Mouse (Mus musculus) hindbrain, embryonic 12.5 days (tissue): ENCODE measurements around the gene Ttyh2. TPM values are rescaled to one million over a fixed set of nuclear protein-coding genes. Genes with fewer than 3 reads are reported as not detected.
"Not testable (repeated sequence)": the region's sequence is repeated elsewhere in the genome, so short reads cannot be mapped to it uniquely, and the experiment has no call there.

Source experiments
- ATAC-seq: fragments of 200-750 bp; cut with Nextera tagmentation; 2 replicates; pipeline ENCODE4 v1.8.0; 2017; ENCODE audit warnings: moderate TSS enrichment; ENCODE audit not compliant: low FRiP score
- H3K27ac ChIP-seq: fragments of 300-500 bp; sonication (generic); 2 replicates; pipeline ENCODE4 v1.5.1; 2016; ENCODE audit warnings: mild to moderate bottlenecking
- H3K27me3 ChIP-seq: fragments of 300-500 bp; sonication (generic); 2 replicates; pipeline ENCODE4 v1.6.1; 2016; ENCODE audit warnings: mild to moderate bottlenecking
- H3K36me3 ChIP-seq: fragments of 300-500 bp; sonication (generic); 2 replicates; pipeline ENCODE4 v1.6.1; 2016; ENCODE audit warnings: mild to moderate bottlenecking
- H3K4me1 ChIP-seq: fragments of 300-500 bp; sonication (generic); 2 replicates; pipeline ENCODE4 v1.6.1; 2016
- H3K4me2 ChIP-seq: fragments of 300-500 bp; sonication (generic); replicated peaks from 2 replicates; pipeline ENCODE4 v1.6.1; 2016; ENCODE audit warnings: mild to moderate bottlenecking
- H3K4me3 ChIP-seq: fragments of 300-500 bp; sonication (generic); 2 replicates; pipeline ENCODE4 v1.5.1; 2016; ENCODE audit warnings: mild to moderate bottlenecking
- H3K9ac ChIP-seq: fragments of 300-500 bp; sonication (generic); 2 replicates; pipeline ENCODE4 v1.6.1; 2016; ENCODE audit warnings: mild to moderate bottlenecking, moderate library complexity
- H3K9me3 ChIP-seq: fragments of 300-500 bp; sonication (generic); replicated peaks from 2 replicates; pipeline ENCODE4 v1.6.1; 2016; ENCODE audit warnings: mild to moderate bottlenecking
- WGBS: fragments of 180-500 bp; shearing (Covaris S2); methylation state at CpG from one replicate; pipeline ENCODE4 v1.1.7; 2016; 5-methylcytosine and 5-hydroxymethylcytosine counted together
- polyA plus RNA-seq: library from polyadenylated mRNA; unstranded; fragments of >200 nt; fragmentation: Nextera tagmentation; extraction: Ambion mirVana; gene quantifications from 2 replicates; pipeline ENCODE4 v1.2.1, GENCODE M21; 2016

Gene Ttyh2
- polyA plus RNA-seq, 1 experiment from 2014 or later: 18.0 TPM

- no peaks in the 10 kb centered on the region for H3K9me3 ChIP-seq
- no peak overlapping the region for H3K9ac ChIP-seq
- WGBS: 88% methylated on average over 7 of the region's 7 CpGs
- no peak overlapping the region for H3K4me3 ChIP-seq
- H3K27ac ChIP-seq: no peak overlapping the region
- no peak overlapping the region for H3K4me2 ChIP-seq
- ATAC-seq: no peak
- H3K27me3 ChIP-seq: peaks cover 21% of the 10 kb centered on the region
- peaks cover under 1% of the 10 kb centered on the region; the same call in 1 of the 2 replicates for H3K4me1 ChIP-seq
- H3K36me3 ChIP-seq: no peaks in the 10 kb centered on the region
Measured at GRCm38 (mm10) chr11:114664164-114664563, 11.1 kb upstream of the Ttyh2 start.

DNA sequence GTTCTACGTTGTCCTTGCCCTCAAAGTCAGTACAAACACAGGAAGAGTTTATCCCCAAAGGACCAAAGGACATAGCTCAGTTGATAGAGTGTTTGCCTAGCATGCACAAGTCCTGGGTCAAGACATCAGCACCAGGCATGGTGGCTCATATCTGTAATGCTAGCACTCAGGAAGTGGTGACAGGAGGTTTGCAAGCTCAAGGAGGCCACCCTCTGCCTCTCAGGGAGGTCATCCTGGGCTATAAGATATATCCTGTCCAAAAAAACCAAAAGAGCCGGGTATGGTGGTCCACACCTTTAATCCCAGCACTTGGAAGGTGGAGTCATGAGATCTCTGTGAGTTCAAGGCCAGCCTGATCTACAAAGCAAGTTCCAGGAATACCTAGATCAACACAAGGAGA, 9.8 kb upstream of the Ttyh2 start:
- Histone ChIP-seq H3K36me3 (peaks cover 2% of the 10 kb centered on the region), H3K9me3 (no peaks in the 10 kb centered on the region), H3K27me3 (peaks cover 21% of the 10 kb centered on the region), H3K9ac (no peak overlapping the region), H3K27ac (no peak overlapping the region), H3K4me1 (peaks cover 13% of the 10 kb centered on the region), H3K4me2 (no peak overlapping the region), H3K4me3 (no peak overlapping the region)
- no peak for ATAC-seq
- 70% methylated on average over 2 of the region's 2 CpGs for WGBS

DNA sequence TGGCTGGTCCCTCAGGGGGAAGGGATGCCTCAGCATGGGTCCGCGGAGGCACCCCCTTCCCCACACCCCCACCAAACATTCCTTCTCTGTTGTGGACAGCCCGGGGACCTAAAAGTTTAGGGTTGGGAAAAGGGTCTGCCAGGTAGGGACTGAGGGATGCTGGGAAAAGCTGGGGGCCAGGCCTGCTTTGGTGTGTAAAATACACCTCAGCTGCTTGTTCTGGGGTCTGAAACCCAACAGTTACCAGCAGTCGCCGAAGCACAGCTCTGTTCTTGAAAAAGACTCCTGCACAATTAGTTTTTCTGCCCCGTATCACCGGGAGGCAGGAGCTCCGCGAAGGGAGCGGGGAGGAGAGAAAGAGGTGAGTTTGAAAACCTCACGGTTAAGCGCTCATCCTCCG, 8.4 kb upstream of the Ttyh2 start:
- H3K4me3 ChIP-seq: no peak overlapping the region
- WGBS: 12% methylated on average over 13 of the region's 13 CpGs
- H3K27me3 ChIP-seq: peaks cover 21% of the 10 kb centered on the region
- H3K27ac ChIP-seq: no peak overlapping the region
- H3K4me2 ChIP-seq: no peak overlapping the region
- peaks cover 15% of the 10 kb centered on the region for H3K36me3 ChIP-seq
- no peak overlapping the region for H3K9ac ChIP-seq
- no peak for ATAC-seq
- peaks cover 18% of the 10 kb centered on the region for H3K4me1 ChIP-seq
- no peaks in the 10 kb centered on the region for H3K9me3 ChIP-seq

GRCm38 (mm10) chr11:114667236-114667931, 7.8 kb upstream of the Ttyh2 start:
- H3K9ac ChIP-seq: no peak overlapping the region
- peaks cover 21% of the 10 kb centered on the region for H3K36me3 ChIP-seq
- ATAC-seq: no peak
- H3K4me2 ChIP-seq: no peak overlapping the region
- no peak overlapping the region for H3K27ac ChIP-seq
- no peaks in the 10 kb centered on the region for H3K9me3 ChIP-seq
- H3K27me3 ChIP-seq: peaks cover 21% of the 10 kb centered on the region
- H3K4me3 ChIP-seq: no peak overlapping the region
- peaks cover 20% of the 10 kb centered on the region for H3K4me1 ChIP-seq
- WGBS: 51% methylated on average over 16 of the region's 18 CpGs

DNA sequence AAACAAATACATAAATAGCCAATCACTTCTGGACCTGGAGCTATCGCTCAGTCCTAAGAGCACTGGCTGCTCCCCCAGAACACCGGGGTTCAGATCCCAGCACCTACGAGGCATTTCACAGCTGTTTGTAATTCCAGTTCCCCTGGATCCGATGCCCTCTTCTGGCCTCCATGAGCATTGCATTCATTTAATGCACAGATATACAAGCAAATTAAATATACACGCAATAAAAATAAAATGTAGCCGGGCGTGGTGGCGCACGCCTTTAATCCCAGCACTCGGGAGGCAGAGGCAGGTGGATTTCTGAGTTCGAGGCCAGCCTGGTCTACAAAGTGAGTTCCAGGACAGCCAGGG, 7.3 kb upstream of the Ttyh2 start:
- not testable (repeated sequence) for H3K9me3 ChIP-seq, H3K4me3 ChIP-seq, ATAC-seq, H3K4me2 ChIP-seq, H3K9ac ChIP-seq, H3K27ac ChIP-seq
- Histone ChIP-seq H3K27me3 (peaks cover 21% of the 10 kb centered on the region), H3K4me1 (peaks cover 25% of the 10 kb centered on the region), H3K36me3 (peaks cover 26% of the 10 kb centered on the region)
- WGBS: 30% methylated on average over 11 of the region's 11 CpGs

DNA sequence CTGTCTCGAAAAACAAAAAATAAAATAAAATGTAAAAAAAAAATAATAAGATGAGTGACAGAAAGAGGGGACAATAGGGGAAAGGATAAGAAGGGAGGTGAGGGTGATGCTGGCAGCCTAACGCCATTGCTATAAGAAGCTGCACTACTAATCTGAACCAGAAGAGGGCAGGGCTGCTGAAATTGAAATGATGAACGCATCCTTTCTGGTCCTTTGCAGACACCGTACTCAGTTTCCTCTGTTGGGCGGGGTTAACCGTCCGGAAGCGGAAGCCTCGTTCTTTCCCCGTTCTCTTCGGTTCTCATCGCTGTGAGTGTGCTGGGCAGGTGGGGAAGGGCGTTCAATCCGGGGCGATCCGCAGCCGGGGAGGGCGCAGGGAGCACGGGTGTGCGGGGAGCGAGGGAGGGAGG, 6.9 kb upstream of the Ttyh2 start, which contains the start of gene Rpl38:
TSS of gene Rpl38 (plus strand) at position 224 of the 410 bp plus-strand sequence.
- peak; percentile 83 for ATAC-seq
- Histone ChIP-seq H3K4me2 (peak within 1 kb of the TSS; percentile 96), H3K36me3 (peaks cover 30% of the 10 kb centered on the region), H3K9ac (peak within 1 kb of the TSS; percentile 93), H3K27ac (peak within 1 kb of the TSS; percentile 91), H3K4me3 (peak within 1 kb of the TSS; percentile 75), H3K9me3 (no peaks in the 10 kb centered on the region), H3K27me3 (peaks cover 21% of the 10 kb centered on the region), H3K4me1 (peaks cover 27% of the 10 kb centered on the region)
- WGBS: under 1% methylated on average over 20 of the region's 21 CpGs

DNA sequence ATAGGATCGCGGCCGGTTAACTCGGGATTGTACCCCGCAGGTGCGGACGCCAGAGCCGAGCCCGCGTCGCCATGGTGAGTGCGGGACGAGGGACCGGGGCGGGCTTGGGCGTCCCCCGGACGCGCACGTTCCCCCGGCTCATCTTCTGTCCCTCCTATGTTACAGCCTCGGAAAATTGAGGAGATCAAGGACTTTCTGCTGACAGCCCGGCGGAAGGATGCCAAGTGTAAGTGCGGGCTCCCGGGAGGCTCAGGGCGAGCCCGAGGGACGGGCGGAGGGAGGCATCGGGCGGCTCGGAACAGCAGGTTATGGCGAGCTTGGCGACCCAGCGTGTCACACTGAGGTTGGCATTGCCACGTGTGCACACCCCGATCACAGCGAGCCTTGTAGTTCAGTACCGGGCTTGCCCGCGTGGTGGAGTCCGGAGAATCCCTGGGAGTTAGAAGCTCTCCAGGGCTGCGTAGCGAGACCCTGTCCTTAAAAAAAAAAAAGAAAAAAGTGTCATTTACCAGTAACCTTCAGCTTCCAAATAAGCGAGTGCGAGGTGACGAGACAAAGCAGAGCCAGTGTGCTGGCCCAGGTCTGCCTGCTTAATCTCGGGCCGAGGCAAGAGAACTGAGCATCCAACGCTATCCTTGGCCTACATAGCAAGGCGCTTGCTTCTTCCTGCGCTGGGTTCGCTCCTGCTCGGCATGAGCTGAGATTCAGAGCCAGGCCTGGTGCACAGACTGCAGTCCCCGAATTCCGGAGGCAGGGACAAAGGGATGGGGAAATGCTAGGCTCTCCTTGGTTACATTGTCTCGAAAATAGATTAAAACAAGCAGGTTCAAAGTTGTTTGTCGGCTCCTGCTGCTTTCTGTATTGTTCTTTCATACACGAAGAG, 6.2 kb upstream of the Ttyh2 start:
- Histone ChIP-seq H3K27me3 (peaks cover 15% of the 10 kb centered on the region), H3K36me3 (peaks cover 37% of the 10 kb centered on the region), H3K4me1 (peaks cover 27% of the 10 kb centered on the region), H3K27ac (peak overlapping the region; percentile 91), H3K4me2 (peak overlapping the region; percentile 96), H3K4me3 (peak overlapping the region; percentile 75), H3K9ac (peak overlapping the region; percentile 93), H3K9me3 (no peaks in the 10 kb centered on the region)
- ATAC-seq: peak; percentile 69
- WGBS: under 1% methylated on average over 60 of the region's 60 CpGs

DNA sequence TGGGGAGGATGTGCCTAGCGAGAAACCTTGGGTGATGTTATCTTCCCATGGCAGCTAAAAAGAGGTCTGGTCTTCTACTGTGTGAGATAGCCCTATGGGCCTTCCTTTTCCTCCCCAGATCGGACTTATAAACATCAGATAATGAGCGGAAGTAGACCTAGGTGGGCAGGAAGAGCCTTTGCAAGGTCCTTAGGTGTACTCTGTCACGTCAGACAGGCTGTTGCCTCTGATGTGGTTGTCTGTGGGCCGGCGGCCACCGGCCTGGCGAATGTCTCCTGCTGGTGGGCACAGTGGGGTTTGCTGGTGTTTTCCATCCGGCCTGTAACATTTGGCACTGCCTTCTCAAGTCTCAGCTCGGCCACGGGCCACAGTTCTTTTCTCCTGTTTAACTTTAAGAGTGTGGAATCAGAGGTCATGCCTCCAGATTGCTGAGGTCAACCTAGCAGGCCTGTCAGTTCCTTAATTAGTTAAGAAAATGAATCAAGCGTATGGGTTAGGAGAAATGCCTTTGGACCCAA, 5.5 kb upstream of the Ttyh2 start:
- H3K9me3 ChIP-seq: no peaks in the 10 kb centered on the region

GRCm38 (mm10) chr11:114671147-114671546, 4.1 kb upstream of the Ttyh2 start:
- H3K36me3 ChIP-seq: peaks cover 37% of the 10 kb centered on the region
- H3K4me2 ChIP-seq: no peak overlapping the region
- peaks cover 38% of the 10 kb centered on the region for H3K4me1 ChIP-seq
- no peak for ATAC-seq
- WGBS: 89% methylated on average over 5 of the region's 5 CpGs
- H3K9ac ChIP-seq: no peak overlapping the region
- H3K4me3 ChIP-seq: no peak overlapping the region
- no peak overlapping the region for H3K27ac ChIP-seq
- H3K9me3 ChIP-seq: no peaks in the 10 kb centered on the region
- peaks cover 7% of the 10 kb centered on the region; the same call in 1 of the 2 replicates for H3K27me3 ChIP-seq

More for the DNA sequence above, 5.5 kb upstream of the Ttyh2 start:
- 19% methylated on average over 12 of the region's 12 CpGs for WGBS
- peak overlapping the region; percentile 91; the same call in 1 of the 2 replicates for H3K27ac ChIP-seq
- ATAC-seq: no peak
- peaks cover 37% of the 10 kb centered on the region for H3K36me3 ChIP-seq
- H3K27me3 ChIP-seq: peaks cover 15% of the 10 kb centered on the region
- peak overlapping the region; percentile 75 for H3K4me3 ChIP-seq
- peak overlapping the region; percentile 96 for H3K4me2 ChIP-seq
- peaks cover 27% of the 10 kb centered on the region for H3K4me1 ChIP-seq
- H3K9ac ChIP-seq: peak overlapping the region; percentile 93

DNA sequence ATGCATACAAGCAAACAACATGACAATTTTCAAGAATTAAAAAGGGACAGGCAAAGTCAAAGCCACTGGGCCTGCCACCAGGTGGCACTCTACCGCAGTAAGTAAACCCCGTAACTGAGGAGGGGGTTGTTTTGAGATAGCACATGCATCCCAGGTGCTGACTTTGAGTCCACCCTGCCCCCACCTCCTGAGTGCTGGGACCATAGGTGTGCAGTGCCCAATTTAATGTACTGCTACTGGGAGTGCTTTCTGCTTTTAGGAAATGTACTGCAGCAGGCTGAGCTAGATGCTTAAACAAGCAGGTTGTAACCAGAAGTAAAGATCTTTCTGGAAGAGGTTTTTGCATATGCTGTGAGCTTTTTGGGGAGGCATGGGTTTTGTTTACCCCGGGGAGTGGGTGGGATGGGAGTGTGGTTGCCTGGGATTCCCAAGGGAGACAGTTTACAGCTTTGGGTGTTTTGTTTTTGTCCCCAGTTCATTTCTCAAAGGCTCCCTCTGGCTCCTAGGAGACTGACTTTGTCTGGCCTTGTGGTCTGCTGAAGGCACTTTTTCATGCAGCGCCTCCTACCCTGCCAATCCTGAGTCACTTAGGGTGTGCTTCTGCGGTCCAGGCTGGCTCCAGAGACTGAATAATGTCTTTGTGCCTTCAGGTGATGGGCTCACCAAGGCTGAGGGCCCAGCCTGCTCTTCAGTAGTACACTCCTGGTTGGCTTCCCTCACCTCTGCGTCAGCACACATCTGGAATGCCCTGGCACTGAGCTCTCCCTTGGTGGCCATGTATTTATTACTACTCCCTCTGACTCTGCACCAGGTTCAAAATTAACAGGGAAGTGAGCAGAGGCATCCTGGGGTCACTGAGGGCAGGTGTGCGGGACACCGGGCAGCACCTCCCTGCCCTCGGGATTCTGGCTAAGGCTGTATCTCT, 2.2 kb upstream of the Ttyh2 start:
- Histone ChIP-seq H3K9me3 (no peaks in the 10 kb centered on the region), H3K4me1 (peaks cover 52% of the 10 kb centered on the region), H3K36me3 (peaks cover 37% of the 10 kb centered on the region), H3K4me3 (no peak overlapping the region), H3K4me2 (no peak overlapping the region), H3K27ac (0 out of 2 replicates have a peak overlapping the region, but pooled peaks have one; percentile 4), H3K9ac (no peak overlapping the region), H3K27me3 (0 out of 2 replicates have a peak, but pooled peaks cover 13% of the 10 kb centered on the region)
- WGBS: 64% methylated on average over 9 of the region's 9 CpGs
- ATAC-seq: no peak

- H3K27me3 ChIP-seq: 0 out of 2 replicates have a peak, but pooled peaks cover 13% of the 10 kb centered on the region
- H3K4me2 ChIP-seq: no peak overlapping the region
- H3K27ac ChIP-seq: 0 out of 2 replicates have a peak overlapping the region, but pooled peaks have one; percentile 4
- H3K4me1 ChIP-seq: peaks cover 52% of the 10 kb centered on the region
- H3K36me3 ChIP-seq: peaks cover 37% of the 10 kb centered on the region
- H3K9ac ChIP-seq: no peak overlapping the region
- no peaks in the 10 kb centered on the region for H3K9me3 ChIP-seq
- ATAC-seq: no peak
- 77% methylated on average over 2 of the region's 2 CpGs for WGBS
- no peak overlapping the region for H3K4me3 ChIP-seq
Measured at GRCm38 (mm10) chr11:114673719-114674050, 1.5 kb upstream of the Ttyh2 start.
